Mouse (Mus musculus) CH12.LX (cell line): ENCODE data around the gene Rfx5.

Experiments
- CTCF ChIP-seq, 2 experiments: IDR thresholded peaks in 1 of 2; conservative IDR thresholded peaks in 1 of 2; 2 replicates each; pipeline ENCODE4 v1.5.1; 2011 to 2012; ENCODE audit warnings: low read depth in 2 of 2, low read length in 2 of 2, improper control_type of control experiment in 1 of 2, inconsistent platforms in 1 of 2, mild to moderate bottlenecking in 1 of 2, moderate library complexity in 1 of 2
- EP300 ChIP-seq: IDR thresholded peaks from 2 replicates; pipeline ENCODE4 v1.6.1; 2011; ENCODE audit warnings: low read length, improper control_type of control experiment
- JUND ChIP-seq: conservative IDR thresholded peaks from 2 replicates; pipeline ENCODE4 v1.6.1; 2011; ENCODE audit warnings: low read depth, low read length, improper control_type of control experiment
- KAT2A ChIP-seq: IDR thresholded peaks from 2 replicates; pipeline ENCODE4 v1.6.1; 2012; ENCODE audit warnings: low read length, improper control_type of control experiment, inconsistent platforms; ENCODE audit not compliant: insufficient replicate concordance
- MAX ChIP-seq: IDR thresholded peaks from 2 replicates; pipeline ENCODE4 v1.6.1; 2011; ENCODE audit warnings: low read length, improper control_type of control experiment
- POLR2A ChIP-seq: IDR thresholded peaks from 2 replicates; pipeline ENCODE4 v1.6.1; 2011; ENCODE audit warnings: low read depth, mild to moderate bottlenecking, improper control_type of control experiment, low read length
- RAD21 ChIP-seq: IDR thresholded peaks from 2 replicates; pipeline ENCODE4 v1.6.1; 2011; ENCODE audit warnings: low read depth, mild to moderate bottlenecking, low read length, improper control_type of control experiment, moderate library complexity
- TCF12 ChIP-seq: IDR thresholded peaks from 2 replicates; pipeline ENCODE4 v1.6.1; 2014; ENCODE audit warnings: low read depth, mild to moderate bottlenecking, inconsistent platforms, low read length, improper control_type of control experiment
- USF1 ChIP-seq: IDR thresholded peaks from 2 replicates; pipeline ENCODE4 v1.6.1; 2014; ENCODE audit warnings: low read depth, mild to moderate bottlenecking, inconsistent platforms, low read length, improper control_type of control experiment
- ZMIZ1 ChIP-seq: IDR thresholded peaks from 2 replicates; pipeline ENCODE4 v1.6.1; 2012; ENCODE audit warnings: low read depth, mild to moderate bottlenecking, inconsistent platforms, low read length, improper control_type of control experiment

- TF ChIP-seq KAT2A (no peak), POLR2A (no peak), ZMIZ1 (no peak), USF1 (no peak), JUND (no peak), TCF12 (no peak), MAX (no peak), RAD21 (no peak), EP300 (no peak), CTCF (conservative IDR thresholded peaks at IDR 0.05 in 1 of 2, IDR thresholded peaks at IDR 0.05 in 1 of 2; ENCODE audit: low read depth in 2 of 2, low read length in 2 of 2) (no peak)
Observed at GRCm38 (mm10) chr3:94985513-94985912, 31.6 kb downstream of the Rfx5 start.
